Mouse (Mus musculus) brain, embryonic 14.5 days (tissue): ENCODE results near the gene Pdzph1.

Source experiments
- CTCF ChIP-seq: fragments of 200-500 bp; IDR thresholded peaks from 2 replicates; pipeline ENCODE4 v1.5.1; 2012; ENCODE audit warnings: inconsistent platforms, mild to moderate bottlenecking, moderate library complexity, borderline replicate concordance; ENCODE audit not compliant: insufficient read depth, insufficient read length; ENCODE audit errors: extremely low read depth
- POLR2A ChIP-seq: fragments of 200-500 bp; IDR thresholded peaks from 2 replicates; pipeline ENCODE4 v1.6.1; 2012; ENCODE audit warnings: mild to moderate bottlenecking, inconsistent platforms, borderline replicate concordance; ENCODE audit not compliant: poor library complexity, insufficient read depth, insufficient read length, severe bottlenecking; ENCODE audit errors: extremely low read depth

- TF ChIP-seq CTCF, result no peak
- TF ChIP-seq POLR2A, result no peak
Observed at GRCm38 (mm10) chr17:58884393-58884792, 106.8 kb downstream of the Pdzph1 start.
